Comparison of ENCODE assay signal across 7 mouse cellular contexts in the genomic region with DNA sequence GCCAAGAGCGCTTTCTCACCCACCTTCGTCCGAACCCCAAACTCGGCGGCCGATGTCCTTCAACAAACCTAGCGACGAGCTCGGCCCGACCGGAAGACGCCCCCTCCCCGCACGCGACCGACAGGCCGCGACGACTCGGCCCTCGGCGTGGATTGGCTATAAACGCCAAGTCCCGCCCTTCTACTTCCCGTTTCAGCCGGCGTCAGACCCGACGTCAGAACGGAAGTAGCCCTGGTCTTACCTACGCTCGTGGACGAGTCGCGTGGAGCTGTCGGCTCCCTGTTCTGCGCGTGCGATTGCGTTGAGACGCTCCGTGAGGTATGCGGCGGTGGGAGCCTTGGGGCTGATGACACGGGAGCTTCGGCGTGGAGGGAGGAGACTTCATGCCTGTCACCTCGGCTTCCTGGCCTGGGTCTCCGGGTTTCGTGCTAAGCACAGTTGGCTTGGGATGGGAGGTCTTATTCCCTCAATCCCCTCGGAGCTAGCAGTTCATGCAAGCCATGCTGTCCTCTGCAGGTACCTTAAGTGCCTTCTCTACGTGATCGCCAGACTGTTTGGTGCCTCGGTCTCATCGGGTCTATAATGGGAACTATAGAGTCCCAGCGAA. TPM values are rescaled to one million over a fixed set of nuclear protein-coding genes. Genes with fewer than 3 reads are reported as not detected.
DNase-seq lines count a peak whose midpoint lies in the region; ATAC-seq lines count a peak whose summit lies in the region.

A gene (minus strand): TSS at position 98 of the 607 bp plus-strand sequence.
A gene (plus strand): TSS at position 219 of the 607 bp plus-strand sequence.

- intact Hi-C loops in gastrocnemius, postnatal 36 days (cut with DNase I) = no loop called here
- intact Hi-C loops in left cerebral cortex, postnatal 25 days (cut with DNase I) = loop anchor here (1.0 kb wide), 1 partner anchor 23 kb away; a partner anchor contains a TSS

- H3K27me3 ChIP-seq in intestine, embryonic 15.5 days (replicated peaks) = no peaks in the 10 kb centered on the region
- H3K27me3 ChIP-seq in midbrain, embryonic 10.5 days (ENCODE audit: low read depth, poor library complexity, severe bottlenecking) = no peaks in the 10 kb centered on the region

- peak; percentile 97 for DNase-seq in adrenal gland, adult 2 months
- DNase-seq in embryo, embryonic 11.5 days (ENCODE audit: low read depth, low spot score) = peak; percentile 92
- peak; percentile 87 to 94 for DNase-seq in gastrocnemius, postnatal 36 days
- peak; percentile 99 for DNase-seq in left cerebral cortex, postnatal 25 days (ENCODE audit: low spot score in 2 of 2)
- DNase-seq in midbrain, embryonic 10.5 days (ENCODE audit: low spot score) = peak; percentile 95
- DNase-seq in right cerebral cortex, postnatal 4 days = peak; percentile 94

- peaks cover 4% of the 10 kb centered on the region; the same call in 1 of the 2 replicates for H3K36me3 ChIP-seq in intestine, embryonic 15.5 days
- peaks cover 56% of the 10 kb centered on the region for H3K36me3 ChIP-seq in midbrain, embryonic 10.5 days

- peak within 1 kb of the TSS; percentile 89 for H3K4me3 ChIP-seq in intestine, embryonic 15.5 days (replicated peaks)
- H3K4me3 ChIP-seq in midbrain, embryonic 10.5 days = peak within 1 kb of the TSS; percentile 96

- peaks cover 11% of the 10 kb centered on the region; the same call in 1 of the 2 replicates for H3K4me1 ChIP-seq in intestine, embryonic 15.5 days (replicated peaks)
- H3K4me1 ChIP-seq in midbrain, embryonic 10.5 days = peaks cover 23% of the 10 kb centered on the region

- ATAC-seq in intestine, embryonic 15.5 days = peak; percentile 100

- peak within 1 kb of the TSS; percentile 67 for H3K4me2 ChIP-seq in intestine, embryonic 15.5 days (replicated peaks)

- under 1% methylated on average over 56 of the region's 56 CpGs for WGBS in intestine, embryonic 15.5 days
- under 1% methylated on average over 56 of the region's 56 CpGs for WGBS in midbrain, embryonic 10.5 days

- H3K9me3 ChIP-seq in intestine, embryonic 15.5 days = no peaks in the 10 kb centered on the region
- no peaks in the 10 kb centered on the region for H3K9me3 ChIP-seq in midbrain, embryonic 10.5 days (replicated peaks)

- H3K9ac ChIP-seq in intestine, embryonic 15.5 days = peak within 1 kb of the TSS; percentile 98

- peak within 1 kb of the TSS; percentile 83 for H3K27ac ChIP-seq in intestine, embryonic 15.5 days
- peak within 1 kb of the TSS; percentile 90 for H3K27ac ChIP-seq in midbrain, embryonic 10.5 days (replicated peaks)

RNA-seq across cellular contexts. Expression of the first gene that starts in this region (rescaled TPM):
- 100 to 1,000 TPM; 788 to 840 TPM for total RNA-seq in adrenal gland, adult 2 months (2021)
- polyA plus RNA-seq in adrenal gland, adult 2 months (2012; rRNA removed) = 7.8 and 8.7 TPM in 2 replicates
- total RNA-seq in gastrocnemius, postnatal 36 days (2021) = 1,000 to 10,000 TPM; 1,041 to 1,197 TPM
- polyA plus RNA-seq in intestine, embryonic 15.5 days (2015; fragmentation: Nextera tagmentation; extraction: Ambion mirVana) = 1,509 and 1,736 TPM in 2 replicates
- 100 to 1,000 TPM; 749 to 817 TPM for total RNA-seq in left cerebral cortex, postnatal 25 days (2021)
- polyA plus RNA-seq in midbrain, embryonic 10.5 days (2016; fragmentation: Nextera tagmentation; extraction: Ambion mirVana) = 1,039 and 1,106 TPM in 2 replicates

RNA-seq across cellular contexts. Expression of the second gene that starts in this region (rescaled TPM):
- total RNA-seq in adrenal gland, adult 2 months (2021) = 10 to 100 TPM; 19.8 to 22.1 TPM
- polyA plus RNA-seq in adrenal gland, adult 2 months (2012; rRNA removed) = 5.1 and 6.0 TPM in 2 replicates
- 1 to 10 TPM; 6.4 to 8.0 TPM for total RNA-seq in gastrocnemius, postnatal 36 days (2021)
- 9.2 and 9.3 TPM in 2 replicates for polyA plus RNA-seq in intestine, embryonic 15.5 days (2015; fragmentation: Nextera tagmentation; extraction: Ambion mirVana)
- total RNA-seq in left cerebral cortex, postnatal 25 days (2021) = 10 to 100 TPM; 14.6 to 14.7 TPM
- 12.4 and 12.5 TPM in 2 replicates for polyA plus RNA-seq in midbrain, embryonic 10.5 days (2016; fragmentation: Nextera tagmentation; extraction: Ambion mirVana)

Comparison
In these comparisons a context has a peak if more than half of its experiments do, and no peak if none do; other contexts are left out.
1. Peak in every context shown above with its lines: DNase-seq, ATAC-seq, H3K4me3 ChIP-seq and H3K27ac ChIP-seq.
2. RNA of the first gene that starts in this region (polyA plus RNA-seq): 1,509 to 1,736 TPM in intestine, embryonic 15.5 days and 1,039 to 1,106 TPM in midbrain, embryonic 10.5 days; 7.8 to 8.7 TPM in adrenal gland, adult 2 months; every median in the first group is over 100 times any median in the second.